Comparison of ENCODE assay signal across 9 mouse cellular contexts in genomic region chr7:30572969-30573368, GRCm38 (mm10). TPM values are rescaled to one million over a fixed set of nuclear protein-coding genes. Genes with fewer than 3 reads are reported as not detected.
DNase-seq lines count a peak whose midpoint lies in the region; ATAC-seq and TF ChIP-seq lines count a peak whose summit lies in the region.
"Had no signal": no experiment of that assay in that cellular context is flagged by ENCODE, and none has a peak within 500 bp of the region (broad histone marks: within the 10 kb centered on the region; RNA-seq: fewer than 3 reads in every experiment).

No protein-coding gene starts in this region.

- no peaks in the 10 kb centered on the region for H3K4me1 ChIP-seq in hindbrain, postnatal 0 days (ENCODE audit: insufficient read depth, low read length)
- no peaks in the 10 kb centered on the region for H3K4me1 ChIP-seq in hindbrain, embryonic 12.5 days
- no peaks in the 10 kb centered on the region for H3K4me1 ChIP-seq in liver, postnatal 0 days (ENCODE audit: insufficient read depth)
- no peaks in the 10 kb centered on the region for H3K4me1 ChIP-seq in intestine, embryonic 15.5 days (replicated peaks)

- H3K27me3 ChIP-seq in hindbrain, postnatal 0 days (ENCODE audit: insufficient read depth, low read length) = no peaks in the 10 kb centered on the region
- H3K27me3 ChIP-seq in hindbrain, embryonic 12.5 days = no peaks in the 10 kb centered on the region
- H3K27me3 ChIP-seq in liver, postnatal 0 days (ENCODE audit: insufficient read depth, low read length) = no peaks in the 10 kb centered on the region
- no peaks in the 10 kb centered on the region for H3K27me3 ChIP-seq in intestine, embryonic 15.5 days (replicated peaks)
- H3K27me3 ChIP-seq: CH12.LX had no signal

- H3K4me3 ChIP-seq in hindbrain, postnatal 0 days (ENCODE audit: low read length) = no peak overlapping the region
- H3K4me3 ChIP-seq in hindbrain, embryonic 12.5 days = no peak overlapping the region
- H3K4me3 ChIP-seq in liver, postnatal 0 days (ENCODE audit: low read depth, low read length) = no peak overlapping the region
- H3K4me3 ChIP-seq in intestine, embryonic 15.5 days (replicated peaks) = no peak overlapping the region

- peaks cover 90% of the 10 kb centered on the region for H3K36me3 ChIP-seq in hindbrain, postnatal 0 days (ENCODE audit: insufficient read depth, low read length)
- peaks cover 97% of the 10 kb centered on the region for H3K36me3 ChIP-seq in hindbrain, embryonic 12.5 days
- peaks cover 89% of the 10 kb centered on the region for H3K36me3 ChIP-seq in liver, postnatal 0 days (replicated peaks; ENCODE audit: insufficient read depth, low read length)
- peaks cover 87% of the 10 kb centered on the region for H3K36me3 ChIP-seq in intestine, embryonic 15.5 days

- DNase-seq in hindbrain, postnatal 0 days (ENCODE audit: low spot score) = peak; percentile 20
- DNase-seq in adrenal gland, postnatal 25 days = peak; percentile 52
- DNase-seq in gastrocnemius, adult 18-20 months (ENCODE audit: low spot score) = peak; percentile 91
- DNase-seq in liver, postnatal 0 days = peak; percentile 58
- no peak for DNase-seq in frontal cortex, adult 2 months (ENCODE audit: extremely low spot score in 1 of 2, low spot score in 1 of 2)
- no peak for DNase-seq in layer of hippocampus, postnatal 25 days (ENCODE audit: extremely low spot score in 1 of 2, low spot score in 1 of 2)

- H3K4me2 ChIP-seq in hindbrain, postnatal 0 days (ENCODE audit: low read depth, low read length) = no peak overlapping the region
- no peak overlapping the region for H3K4me2 ChIP-seq in hindbrain, embryonic 12.5 days (replicated peaks)
- H3K4me2 ChIP-seq in liver, postnatal 0 days (ENCODE audit: low read depth, low read length) = no peak overlapping the region
- no peak overlapping the region for H3K4me2 ChIP-seq in intestine, embryonic 15.5 days (replicated peaks)

- H3K9ac ChIP-seq in hindbrain, postnatal 0 days (replicated peaks; ENCODE audit: low read length) = no peak overlapping the region
- no peak overlapping the region for H3K9ac ChIP-seq in hindbrain, embryonic 12.5 days
- no peak overlapping the region for H3K9ac ChIP-seq in liver, postnatal 0 days (replicated peaks)
- H3K9ac ChIP-seq in intestine, embryonic 15.5 days = no peak overlapping the region

- 65% methylated on average over 2 of the region's 2 CpGs for WGBS in hindbrain, postnatal 0 days
- WGBS in hindbrain, embryonic 12.5 days = 83% methylated on average over 2 of the region's 2 CpGs
- 64% methylated on average over 2 of the region's 2 CpGs for WGBS in liver, postnatal 0 days (ENCODE audit: insufficient replicate concordance)
- whole genome bisulfite sequencing in intestine, embryonic 15.5 days = 78% methylated on average over 2 of the region's 2 CpGs

- H3K9me3 ChIP-seq in hindbrain, postnatal 0 days (ENCODE audit: low read length) = no peaks in the 10 kb centered on the region
- H3K9me3 ChIP-seq in hindbrain, embryonic 12.5 days (replicated peaks) = no peaks in the 10 kb centered on the region
- no peaks in the 10 kb centered on the region for H3K9me3 ChIP-seq in liver, postnatal 0 days (ENCODE audit: low read length)
- no peaks in the 10 kb centered on the region for H3K9me3 ChIP-seq in intestine, embryonic 15.5 days

- H3K27ac ChIP-seq in hindbrain, postnatal 0 days = no peak overlapping the region
- H3K27ac ChIP-seq in hindbrain, embryonic 12.5 days = no peak overlapping the region
- H3K27ac ChIP-seq in liver, postnatal 0 days (ENCODE audit: low read depth) = no peak overlapping the region
- H3K27ac ChIP-seq in intestine, embryonic 15.5 days = no peak overlapping the region

- TF ChIP-seq CTCF in hindbrain, postnatal 0 days (IDR thresholded peaks at IDR 0.05; ENCODE audit: low read depth) = no peak
- TF ChIP-seq CTCF in liver, postnatal 0 days (IDR thresholded peaks at IDR 0.05; ENCODE audit: low read depth) = no peak

- peak; percentile 87 for TF ChIP-seq EP300 in liver, postnatal 0 days (IDR thresholded peaks at IDR 0.05; ENCODE audit: low read depth)

- no peak for ATAC-seq in hindbrain, postnatal 0 days
- ATAC-seq in hindbrain, embryonic 12.5 days (ENCODE audit: low FRiP score) = no peak
- ATAC-seq in liver, postnatal 0 days = peak; percentile 83
- no peak for ATAC-seq in intestine, embryonic 15.5 days

RNA-seq across cellular contexts. Expression of gene Igflr1, which starts 7.7 kb away (rescaled TPM):
- 5.6 TPM in 1 of 2 replicates, not detected in the other for total RNA-seq in hindbrain, postnatal 0 days (2014; rRNA removed)
- polyA plus RNA-seq in hindbrain, postnatal 0 days (2015; fragmentation: Nextera tagmentation; extraction: Ambion mirVana) = 2.6 and 3.4 TPM in 2 replicates
- 4.2 and 6.3 TPM in 2 replicates for polyA plus RNA-seq in hindbrain, embryonic 12.5 days (2016; fragmentation: Nextera tagmentation; extraction: Ambion mirVana)
- 4.4 and 6.7 TPM in 2 replicates for total RNA-seq in adrenal gland, postnatal 25 days (2021)
- total RNA-seq in gastrocnemius, adult 18-20 months (2021) = 1 to 10 TPM in 1 of 2 experiments, under 1 TPM in 1; 0.82 to 1.4 TPM
- polyA plus RNA-seq in liver, postnatal 0 days (2015; fragmentation: Nextera tagmentation; extraction: Ambion mirVana) = 0.52 and 1.2 TPM in 2 replicates
- polyA plus RNA-seq in frontal cortex, adult 2 months (2012; rRNA removed) = 6.2 and 7.9 TPM in 2 replicates
- polyA plus RNA-seq in intestine, embryonic 15.5 days (2015; fragmentation: Nextera tagmentation; extraction: Ambion mirVana) = 2.2 and 2.9 TPM in 2 replicates
- total RNA-seq in layer of hippocampus, postnatal 25 days (2021) = 1 to 10 TPM; 4.7 to 5.2 TPM

RNA-seq across cellular contexts. Expression of gene Psenen, which starts 9.5 kb away (rescaled TPM):
- 72.0 and 90.4 TPM in 2 replicates for total RNA-seq in hindbrain, postnatal 0 days (2014; rRNA removed)
- 154 and 155 TPM in 2 replicates for polyA plus RNA-seq in hindbrain, postnatal 0 days (2015; fragmentation: Nextera tagmentation; extraction: Ambion mirVana)
- 128 and 139 TPM in 2 replicates for polyA plus RNA-seq in hindbrain, embryonic 12.5 days (2016; fragmentation: Nextera tagmentation; extraction: Ambion mirVana)
- 148 and 160 TPM in 2 replicates for total RNA-seq in adrenal gland, postnatal 25 days (2021)
- total RNA-seq in gastrocnemius, adult 18-20 months (2021) = 100 to 1,000 TPM; 122 to 132 TPM
- 85.3 and 94.5 TPM in 2 replicates for polyA plus RNA-seq in liver, postnatal 0 days (2015; fragmentation: Nextera tagmentation; extraction: Ambion mirVana)
- polyA plus RNA-seq in frontal cortex, adult 2 months (2012; rRNA removed) = 114 and 133 TPM in 2 replicates
- polyA plus RNA-seq in intestine, embryonic 15.5 days (2015; fragmentation: Nextera tagmentation; extraction: Ambion mirVana) = 148 and 151 TPM in 2 replicates
- total RNA-seq in layer of hippocampus, postnatal 25 days (2021) = 10 to 100 TPM; 76.0 to 92.1 TPM

RNA-seq across cellular contexts. Expression of gene Gm49396, which starts 9.8 kb away (rescaled TPM):
- total RNA-seq in hindbrain, postnatal 0 days (2014; rRNA removed) = 2.9 and 3.7 TPM in 2 replicates
- polyA plus RNA-seq in hindbrain, postnatal 0 days (2015; fragmentation: Nextera tagmentation; extraction: Ambion mirVana) = 6.4 and 7.0 TPM in 2 replicates
- 18.1 and 19.5 TPM in 2 replicates for polyA plus RNA-seq in hindbrain, embryonic 12.5 days (2016; fragmentation: Nextera tagmentation; extraction: Ambion mirVana)
- 6.3 and 8.0 TPM in 2 replicates for total RNA-seq in adrenal gland, postnatal 25 days (2021)
- 1 to 10 TPM; 1.0 to 1.3 TPM for total RNA-seq in gastrocnemius, adult 18-20 months (2021)
- 1.5 and 1.8 TPM in 2 replicates for polyA plus RNA-seq in liver, postnatal 0 days (2015; fragmentation: Nextera tagmentation; extraction: Ambion mirVana)
- polyA plus RNA-seq in frontal cortex, adult 2 months (2012; rRNA removed) = 8.2 and 9.4 TPM in 2 replicates
- polyA plus RNA-seq in intestine, embryonic 15.5 days (2015; fragmentation: Nextera tagmentation; extraction: Ambion mirVana) = 9.0 and 10.3 TPM in 2 replicates
- total RNA-seq in layer of hippocampus, postnatal 25 days (2021) = 1 to 10 TPM; 6.8 to 8.8 TPM

RNA-seq across cellular contexts. Expression of gene U2af1l4, which starts 9.9 kb away (rescaled TPM):
- 41.7 and 53.4 TPM in 2 replicates for total RNA-seq in hindbrain, postnatal 0 days (2014; rRNA removed)
- polyA plus RNA-seq in hindbrain, postnatal 0 days (2015; fragmentation: Nextera tagmentation; extraction: Ambion mirVana) = 103 and 104 TPM in 2 replicates
- 80.6 and 87.5 TPM in 2 replicates for polyA plus RNA-seq in hindbrain, embryonic 12.5 days (2016; fragmentation: Nextera tagmentation; extraction: Ambion mirVana)
- total RNA-seq in adrenal gland, postnatal 25 days (2021) = 71.9 and 81.8 TPM in 2 replicates
- 10 to 100 TPM; 50.9 to 53.6 TPM for total RNA-seq in gastrocnemius, adult 18-20 months (2021)
- 34.4 and 34.8 TPM in 2 replicates for polyA plus RNA-seq in liver, postnatal 0 days (2015; fragmentation: Nextera tagmentation; extraction: Ambion mirVana)
- 125 and 131 TPM in 2 replicates for polyA plus RNA-seq in frontal cortex, adult 2 months (2012; rRNA removed)
- polyA plus RNA-seq in intestine, embryonic 15.5 days (2015; fragmentation: Nextera tagmentation; extraction: Ambion mirVana) = 73.4 and 76.6 TPM in 2 replicates
- 10 to 100 TPM; 69.8 to 72.5 TPM for total RNA-seq in layer of hippocampus, postnatal 25 days (2021)

RNA-seq across cellular contexts. Expression of gene Lin37, which starts 13.3 kb away (rescaled TPM):
- 14.3 and 21.0 TPM in 2 replicates for total RNA-seq in hindbrain, postnatal 0 days (2014; rRNA removed)
- 45.0 and 48.0 TPM in 2 replicates for polyA plus RNA-seq in hindbrain, postnatal 0 days (2015; fragmentation: Nextera tagmentation; extraction: Ambion mirVana)
- polyA plus RNA-seq in hindbrain, embryonic 12.5 days (2016; fragmentation: Nextera tagmentation; extraction: Ambion mirVana) = 52.4 and 55.2 TPM in 2 replicates
- 56.9 and 67.6 TPM in 2 replicates for total RNA-seq in adrenal gland, postnatal 25 days (2021)
- 1 to 10 TPM; 8.7 to 9.0 TPM for total RNA-seq in gastrocnemius, adult 18-20 months (2021)
- polyA plus RNA-seq in liver, postnatal 0 days (2015; fragmentation: Nextera tagmentation; extraction: Ambion mirVana) = 16.0 and 18.9 TPM in 2 replicates
- 64.1 and 67.3 TPM in 2 replicates for polyA plus RNA-seq in frontal cortex, adult 2 months (2012; rRNA removed)
- 46.3 and 48.4 TPM in 2 replicates for polyA plus RNA-seq in intestine, embryonic 15.5 days (2015; fragmentation: Nextera tagmentation; extraction: Ambion mirVana)
- total RNA-seq in layer of hippocampus, postnatal 25 days (2021) = 10 to 100 TPM; 36.8 to 44.9 TPM

Comparison
In these comparisons a context has a peak if more than half of its experiments do, and no peak if none do; other contexts are left out.
1. DNase-seq: peak in hindbrain, postnatal 0 days (single experiment), adrenal gland, postnatal 25 days (single experiment), gastrocnemius, adult 18-20 months (single experiment) and liver, postnatal 0 days (single experiment); none in frontal cortex, adult 2 months (0 of 2) and layer of hippocampus, postnatal 25 days (0 of 2).